9 mouse cellular contexts compared by ENCODE assay signal in the genomic region with DNA sequence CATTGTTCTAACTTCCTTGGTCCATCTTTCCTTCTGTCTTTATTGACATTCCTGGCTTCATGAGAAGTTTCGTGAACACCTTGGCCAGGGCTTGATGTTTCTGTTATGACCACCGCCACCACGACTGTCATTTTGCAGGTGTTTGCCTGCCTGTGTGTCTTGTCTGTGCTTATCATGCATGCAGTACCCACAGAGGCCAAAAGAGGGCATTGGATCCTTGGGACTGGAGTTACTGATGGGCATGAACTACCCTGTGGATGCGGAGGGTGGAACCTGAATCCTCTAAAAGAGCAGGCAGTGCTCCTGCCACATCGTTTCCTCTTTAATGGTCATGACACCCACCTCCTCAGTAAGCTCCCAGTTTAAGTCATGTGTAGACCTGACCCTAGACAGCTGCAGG. TPM values are rescaled to one million over a fixed set of nuclear protein-coding genes. Genes with fewer than 3 reads are reported as not detected.
A peak's percentile ranks its signal among the peaks of the same experiment; 100 is the strongest.
DNase-seq lines count a peak whose midpoint lies in the region; ATAC-seq and TF ChIP-seq lines count a peak whose summit lies in the region.
"Had no signal": no experiment of that assay in that cellular context is flagged by ENCODE, and none has a peak within 500 bp of the region (broad histone marks: within the 10 kb centered on the region; RNA-seq: fewer than 3 reads in every experiment).

No protein-coding gene starts in this region.

- H3K36me3 ChIP-seq in kidney, embryonic 14.5 days (ENCODE audit: control insufficient read depth, insufficient read depth, low read length) = peaks cover 31% of the 10 kb centered on the region
- peaks cover 11 to 46% of the 10 kb centered on the region in 2 experiments for H3K36me3 ChIP-seq in CH12.LX (replicated peaks in 1 of 2; ENCODE audit: control insufficient read depth in 1 of 2, insufficient read depth in 1 of 2, low read length in 1 of 2)
- no peaks in the 10 kb centered on the region for H3K36me3 ChIP-seq in embryonic facial prominence, embryonic 11.5 days (replicated peaks; ENCODE audit: control insufficient read depth, insufficient read depth, low read depth, low read length)
- H3K36me3 ChIP-seq in small intestine, adult 2 months (ENCODE audit: control insufficient read depth, insufficient read depth, low read length) = peaks cover 6% of the 10 kb centered on the region
- H3K36me3 ChIP-seq in forebrain, embryonic 16.5 days (ENCODE audit: control insufficient read depth, insufficient read depth) = peaks cover 10% of the 10 kb centered on the region; the same call in 1 of the 2 replicates

- H3K79me2 ChIP-seq in CH12.LX (replicated peaks; ENCODE audit: control insufficient read depth, extremely low read depth, insufficient read depth, poor library complexity, severe bottlenecking) = no peaks in the 10 kb centered on the region; the same call in 1 of the 2 replicates

- no peak for TF ChIP-seq POLR2A in CH12.LX (IDR thresholded peaks at IDR 0.05; ENCODE audit: low read depth, low read length)
- TF ChIP-seq POLR2A in small intestine, adult 2 months (IDR thresholded peaks at IDR 0.05; ENCODE audit: low read depth, low read length) = no peak

- 89% methylated on average over 5 of the region's 5 CpGs for WGBS in kidney, embryonic 14.5 days
- 79% methylated on average over 5 of the region's 5 CpGs for WGBS in embryonic facial prominence, embryonic 11.5 days
- WGBS in small intestine, adult 2 months = 82% methylated on average over 5 of the region's 5 CpGs
- 86% methylated on average over 5 of the region's 5 CpGs for whole genome bisulfite sequencing in forebrain, embryonic 16.5 days

- H3K9ac ChIP-seq in kidney, embryonic 14.5 days (ENCODE audit: low read depth, low read length) = no peak overlapping the region
- no peak overlapping the region for H3K9ac ChIP-seq in CH12.LX (ENCODE audit: insufficient read depth, low read depth)
- H3K9ac ChIP-seq in embryonic facial prominence, embryonic 11.5 days (replicated peaks; ENCODE audit: low read length) = no peak overlapping the region
- H3K9ac ChIP-seq in forebrain, embryonic 16.5 days (replicated peaks; ENCODE audit: low read depth, low read length) = no peak overlapping the region
- H3K9ac ChIP-seq: limb, embryonic 13.5 days had no signal

- no peak overlapping the region for H3K4me3 ChIP-seq in kidney, embryonic 14.5 days (ENCODE audit: low read length)
- no peak overlapping the region for H3K4me3 ChIP-seq in CH12.LX (replicated peaks in 1 of 3; ENCODE audit: low read depth in 2 of 3, low read length in 2 of 3, poor library complexity in 1 of 3)
- H3K4me3 ChIP-seq in embryonic facial prominence, embryonic 11.5 days (ENCODE audit: low read depth, low read length) = no peak overlapping the region
- H3K4me3 ChIP-seq in small intestine, adult 2 months (ENCODE audit: low read depth, low read length) = no peak overlapping the region
- H3K4me3 ChIP-seq in forebrain, embryonic 16.5 days (replicated peaks; ENCODE audit: low read length) = no peak overlapping the region
- H3K4me3 ChIP-seq: limb, embryonic 13.5 days had no signal

- no peak overlapping the region for H3K27ac ChIP-seq in kidney, embryonic 14.5 days (ENCODE audit: low read depth, low read length)
- no peak overlapping the region for H3K27ac ChIP-seq in CH12.LX (ENCODE audit: insufficient read depth, low read depth)
- no peak overlapping the region for H3K27ac ChIP-seq in embryonic facial prominence, embryonic 11.5 days (replicated peaks; ENCODE audit: low read depth, low read length)
- H3K27ac ChIP-seq in small intestine, adult 2 months (ENCODE audit: insufficient read depth, low read depth, low read length) = no peak overlapping the region
- H3K27ac ChIP-seq in forebrain, embryonic 16.5 days (ENCODE audit: low read length) = no peak overlapping the region
- H3K27ac ChIP-seq: limb, embryonic 13.5 days had no signal

- no peak for ATAC-seq in kidney, embryonic 14.5 days (ENCODE audit: low FRiP score, low TSS enrichment)
- no peak for ATAC-seq in embryonic facial prominence, embryonic 11.5 days (replicated peaks; ENCODE audit: insufficient number of reproducible peaks, low FRiP score, low TSS enrichment, low read depth)
- ATAC-seq in forebrain, embryonic 16.5 days = no peak

- no peaks in the 10 kb centered on the region for H3K27me3 ChIP-seq in kidney, embryonic 14.5 days (ENCODE audit: control insufficient read depth, insufficient read depth, low read length)
- no peaks in the 10 kb centered on the region for H3K27me3 ChIP-seq in CH12.LX (replicated peaks)
- H3K27me3 ChIP-seq in embryonic facial prominence, embryonic 11.5 days (ENCODE audit: control insufficient read depth, insufficient read depth, low read length) = no peaks in the 10 kb centered on the region
- H3K27me3 ChIP-seq in small intestine, adult 2 months (ENCODE audit: control insufficient read depth, insufficient read depth, low read length) = no peaks in the 10 kb centered on the region
- no peaks in the 10 kb centered on the region for H3K27me3 ChIP-seq in forebrain, embryonic 16.5 days (replicated peaks; ENCODE audit: control insufficient read depth, insufficient read depth, low read length)
- H3K27me3 ChIP-seq: limb, embryonic 13.5 days had no signal

- no peaks in the 10 kb centered on the region for H3K9me3 ChIP-seq in kidney, embryonic 14.5 days (ENCODE audit: control insufficient read depth, low read length)
- H3K9me3 ChIP-seq in CH12.LX (replicated peaks; ENCODE audit: low read length) = no peaks in the 10 kb centered on the region
- H3K9me3 ChIP-seq in embryonic facial prominence, embryonic 11.5 days (replicated peaks; ENCODE audit: control insufficient read depth, low read length) = no peaks in the 10 kb centered on the region
- no peaks in the 10 kb centered on the region for H3K9me3 ChIP-seq in forebrain, embryonic 16.5 days (ENCODE audit: control insufficient read depth, low read length)
- H3K9me3 ChIP-seq: limb, embryonic 13.5 days had no signal

- TF ChIP-seq EP300 in CH12.LX (IDR thresholded peaks at IDR 0.05; ENCODE audit: low read length) = no peak

- H3K4me1 ChIP-seq in kidney, embryonic 14.5 days (ENCODE audit: control insufficient read depth, insufficient read depth, low read length) = peaks cover 4% of the 10 kb centered on the region
- peaks cover 6 to 60% of the 10 kb centered on the region in 2 experiments for H3K4me1 ChIP-seq in CH12.LX (ENCODE audit: control insufficient read depth in 1 of 2, insufficient read depth in 2 of 2)
- H3K4me1 ChIP-seq in embryonic facial prominence, embryonic 11.5 days (ENCODE audit: control insufficient read depth, insufficient read depth, low read length) = no peaks in the 10 kb centered on the region; the same call in 1 of the 2 replicates
- peaks cover 10% of the 10 kb centered on the region; the same call in 1 of the 2 replicates for H3K4me1 ChIP-seq in small intestine, adult 2 months (ENCODE audit: control insufficient read depth, insufficient read depth, insufficient read length, low read length)
- H3K4me1 ChIP-seq in forebrain, embryonic 16.5 days (replicated peaks; ENCODE audit: control insufficient read depth, insufficient read depth, low read length) = peaks cover 10% of the 10 kb centered on the region

- dilution Hi-C loops in CH12.LX (cut with MboI; ENCODE audit: extremely low pct_ligation_motif_present, extremely low pct_unique_long_range_greater_than_20kb, low sequenced_read_pairs) = no loop called here

- H3K4me2 ChIP-seq in kidney, embryonic 14.5 days (replicated peaks; ENCODE audit: low read depth, low read length) = no peak overlapping the region
- no peak overlapping the region for H3K4me2 ChIP-seq in CH12.LX (ENCODE audit: insufficient read depth, low read depth, poor library complexity, severe bottlenecking)
- H3K4me2 ChIP-seq in embryonic facial prominence, embryonic 11.5 days (ENCODE audit: low read depth, low read length) = no peak overlapping the region
- no peak overlapping the region for H3K4me2 ChIP-seq in forebrain, embryonic 16.5 days (ENCODE audit: low read length)
- H3K4me2 ChIP-seq: limb, embryonic 13.5 days had no signal

- peak; percentile 68 for DNase-seq in kidney, adult 18-20 months
- DNase-seq in CH12.LX (ENCODE audit: extremely low read depth) = peak; percentile 82
- DNase-seq in adrenal gland, postnatal 10 days = peak; percentile 70
- DNase-seq in embryonic facial prominence, embryonic 11.5 days (ENCODE audit: low spot score) = peak; percentile 54
- peak; percentile 24 to 34 for DNase-seq in layer of hippocampus, postnatal 14 days (ENCODE audit: low spot score in 2 of 2)

- peak; percentile 79 for TF ChIP-seq RAD21 in CH12.LX (IDR thresholded peaks at IDR 0.05; ENCODE audit: low read depth, low read length)

- peak; percentile 65 to 80 for TF ChIP-seq CTCF in CH12.LX (conservative IDR thresholded peaks at IDR 0.05 in 1 of 2, IDR thresholded peaks at IDR 0.05 in 1 of 2; ENCODE audit: low read depth in 2 of 2, low read length in 2 of 2)
- peak; percentile 41; the same call in 1 of the 2 replicates for TF ChIP-seq CTCF in small intestine, adult 2 months (IDR thresholded peaks at IDR 0.05; ENCODE audit: extremely low read depth, insufficient read length, insufficient replicate concordance, low read depth, low read length)

- in situ Hi-C loops in CH12.LX (cut with MboI; ENCODE audit: low pct_ligation_motif_present, low pct_unique_long_range_greater_than_20kb, low sequenced_read_pairs) = loop anchor here (10.0 to 25.0 kb wide), 2 partner anchors 159 to 491 kb away; no protein-coding TSS in a partner anchor

RNA-seq across cellular contexts. Expression of gene Tsen2, which starts 1.8 kb away (rescaled TPM):
- polyA plus RNA-seq in kidney, embryonic 14.5 days (2014; fragmentation: Nextera tagmentation; extraction: Ambion mirVana) = 26.1 and 33.4 TPM in 2 replicates
- total RNA-seq in CH12.LX (2012; rRNA removed) = 17.2 and 18.4 TPM in 2 replicates
- total RNA-seq in CH12.LX (2014; rRNA removed) = 18.2 and 20.4 TPM in 2 replicates
- 30.1 and 33.8 TPM in 2 replicates for polyA plus RNA-seq in CH12.LX (2012; ENCODE audit: insufficient read length, low read depth)
- 10 to 100 TPM in 1 of 2 experiments, 1 to 10 TPM in 1; 8.8 to 15.7 TPM for total RNA-seq in adrenal gland, postnatal 10 days (2021)
- 29.4 and 30.3 TPM in 2 replicates for polyA plus RNA-seq in embryonic facial prominence, embryonic 11.5 days (2014; fragmentation: Nextera tagmentation; extraction: Ambion mirVana)
- total RNA-seq in layer of hippocampus, postnatal 14 days (2021) = 10 to 100 TPM; 18.1 to 22.9 TPM
- polyA plus RNA-seq in small intestine, adult 2 months (2012; rRNA removed) = 1.2 and 1.4 TPM in 2 replicates
- polyA plus RNA-seq in forebrain, embryonic 16.5 days (2015; fragmentation: Nextera tagmentation; extraction: Ambion mirVana) = 42.8 and 44.2 TPM in 2 replicates

RNA-seq across cellular contexts. Expression of gene Mkrn2os, which starts 46.1 kb away (rescaled TPM):
- 5.2 and 5.8 TPM in 2 replicates for polyA plus RNA-seq in kidney, embryonic 14.5 days (2014; fragmentation: Nextera tagmentation; extraction: Ambion mirVana)
- total RNA-seq in CH12.LX (2012; rRNA removed) = not detected in 2 replicates
- not detected in 2 replicates for total RNA-seq in CH12.LX (2014; rRNA removed)
- polyA plus RNA-seq in CH12.LX (2012; ENCODE audit: insufficient read length, low read depth) = not detected in 2 replicates
- under 1 TPM; 0.51 to 0.81 TPM for total RNA-seq in adrenal gland, postnatal 10 days (2021)
- 0.31 and 0.38 TPM in 2 replicates for polyA plus RNA-seq in embryonic facial prominence, embryonic 11.5 days (2014; fragmentation: Nextera tagmentation; extraction: Ambion mirVana)
- not detected for total RNA-seq in layer of hippocampus, postnatal 14 days (2021)
- polyA plus RNA-seq in small intestine, adult 2 months (2012; rRNA removed) = 97.1 and 113 TPM in 2 replicates
- 0.47 and 0.67 TPM in 2 replicates for polyA plus RNA-seq in forebrain, embryonic 16.5 days (2015; fragmentation: Nextera tagmentation; extraction: Ambion mirVana)

RNA-seq across cellular contexts. Expression of gene Mkrn2, which starts 55.4 kb away (rescaled TPM):
- polyA plus RNA-seq in kidney, embryonic 14.5 days (2014; fragmentation: Nextera tagmentation; extraction: Ambion mirVana) = 18.7 and 33.4 TPM in 2 replicates
- total RNA-seq in CH12.LX (2012; rRNA removed) = 11.7 and 14.6 TPM in 2 replicates
- total RNA-seq in CH12.LX (2014; rRNA removed) = 45.8 and 49.8 TPM in 2 replicates
- 17.1 and 18.6 TPM in 2 replicates for polyA plus RNA-seq in CH12.LX (2012; ENCODE audit: insufficient read length, low read depth)
- total RNA-seq in adrenal gland, postnatal 10 days (2021) = 10 to 100 TPM; 32.1 to 34.1 TPM
- 28.1 and 28.5 TPM in 2 replicates for polyA plus RNA-seq in embryonic facial prominence, embryonic 11.5 days (2014; fragmentation: Nextera tagmentation; extraction: Ambion mirVana)
- total RNA-seq in layer of hippocampus, postnatal 14 days (2021) = 10 to 100 TPM; 33.5 to 37.0 TPM
- 50.1 and 60.8 TPM in 2 replicates for polyA plus RNA-seq in small intestine, adult 2 months (2012; rRNA removed)
- 42.7 and 45.6 TPM in 2 replicates for polyA plus RNA-seq in forebrain, embryonic 16.5 days (2015; fragmentation: Nextera tagmentation; extraction: Ambion mirVana)

Comparison
In these comparisons a context has a peak if more than half of its experiments do, and no peak if none do; other contexts are left out.
1. DNase-seq: peak in every context shown above with its lines; median percentile 82 in CH12.LX; 70 in adrenal gland, postnatal 10 days; 68 in kidney, adult 18-20 months; 54 in embryonic facial prominence, embryonic 11.5 days; 29 in layer of hippocampus, postnatal 14 days.
2. RNA of gene Tsen2, which starts 1.8 kb away (polyA plus RNA-seq): 42.8 to 44.2 TPM in forebrain, embryonic 16.5 days, 26.1 to 33.4 TPM in kidney, embryonic 14.5 days, 30.1 to 33.8 TPM in CH12.LX and 29.4 to 30.3 TPM in embryonic facial prominence, embryonic 11.5 days; 1.2 to 1.4 TPM in small intestine, adult 2 months; every median in the first group is over 10 times any median in the second.
3. RNA of gene Mkrn2os, which starts 46.1 kb away (polyA plus RNA-seq): 97.1 to 113 TPM in small intestine, adult 2 months; 5.2 to 5.8 TPM in kidney, embryonic 14.5 days, 0.47 to 0.67 TPM in forebrain, embryonic 16.5 days, 0.31 to 0.38 TPM in embryonic facial prominence, embryonic 11.5 days and not detected in CH12.LX; every median in the first group is over 10 times any median in the second.